Mouse (Mus musculus) heart, postnatal 0 days (tissue): ENCODE data around the gene Gm44965. TPM values are rescaled to one million over a fixed set of nuclear protein-coding genes. Genes with fewer than 3 reads are reported as not detected.

Experiments used
- ATAC-seq: fragments of 200-750 bp; cut with Nextera tagmentation; 2 replicates; pipeline ENCODE4 v1.8.0; 2017; ENCODE audit warnings: low read depth, moderate number of reproducible peaks, moderate library complexity; ENCODE audit not compliant: insufficient read depth
- DNase-seq: peaks from one replicate; pipeline ENCODE4 v3.0.0-alpha.2; 2016; ENCODE audit warnings: low spot score
- H3K27ac ChIP-seq: fragments of 300-500 bp; sonication (generic); 2 replicates; pipeline ENCODE4 v1.5.1; 2014; ENCODE audit warnings: low read depth, mild to moderate bottlenecking
- H3K27me3 ChIP-seq: fragments of 300-500 bp; sonication (generic); 2 replicates; pipeline ENCODE4 v1.6.1; 2014; ENCODE audit warnings: low read length, mixed read lengths; ENCODE audit not compliant: control insufficient read depth, insufficient read depth
- H3K36me3 ChIP-seq: fragments of 300-500 bp; sonication (generic); replicated peaks from 2 replicates; pipeline ENCODE4 v1.6.1; 2014; ENCODE audit warnings: low read length, mixed read lengths; ENCODE audit not compliant: control insufficient read depth, insufficient read depth
- H3K4me1 ChIP-seq: fragments of 300-500 bp; sonication (generic); 2 replicates; pipeline ENCODE4 v1.6.1; 2014; ENCODE audit warnings: antibody characterized with exemption; ENCODE audit not compliant: control insufficient read depth, insufficient read depth
- H3K4me2 ChIP-seq: fragments of 300-500 bp; sonication (generic); 2 replicates; pipeline ENCODE4 v1.6.1; 2014; ENCODE audit warnings: low read depth, mild to moderate bottlenecking, low read length, moderate library complexity
- H3K4me3 ChIP-seq: fragments of 300-500 bp; sonication (generic); 2 replicates; pipeline ENCODE4 v1.5.1; 2014; ENCODE audit warnings: low read depth, low read length
- H3K9ac ChIP-seq: fragments of 300-500 bp; sonication (generic); replicated peaks from 2 replicates; pipeline ENCODE4 v1.6.1; 2014; ENCODE audit warnings: low read depth, low read length, mixed read lengths
- H3K9me3 ChIP-seq: fragments of 300-500 bp; sonication (generic); replicated peaks from 2 replicates; pipeline ENCODE4 v1.6.1; 2016; ENCODE audit warnings: low read length; ENCODE audit not compliant: control insufficient read depth
- CTCF ChIP-seq: IDR thresholded peaks from 2 replicates; pipeline ENCODE4 v1.5.1; 2016; ENCODE audit warnings: antibody characterized with exemption, control low read depth, low read depth
- EP300 ChIP-seq: IDR thresholded peaks from 2 replicates; pipeline ENCODE4 v1.6.1; 2016; ENCODE audit warnings: antibody characterized with exemption, low read depth
- WGBS: fragments of 180-500 bp; shearing (Covaris S2); extraction: QIAGEN DNeasy Blood & Tissue Kit; methylation state at CpG from one replicate; pipeline ENCODE4 v1.1.7; 2014; 5-methylcytosine and 5-hydroxymethylcytosine counted together
- polyA plus RNA-seq: library from polyadenylated mRNA; unstranded; fragments of >200 nt; fragmentation: Nextera tagmentation; extraction: Ambion mirVana; gene quantifications from 2 replicates; pipeline ENCODE4 v1.2.1, GENCODE M21; 2015
- total RNA-seq: library from RNA; depleted of rRNA; stranded (reverse); fragments of >200 nt; gene quantifications from 2 replicates; pipeline ENCODE4 v1.2.3, GENCODE M21; 2014; ENCODE audit warnings: low replicate concordance

The Gm44965 gene
- total and polyA plus RNA-seq, 2 experiments from 2014 or later = not detected

GRCm38 (mm10) chr6:48628377-48628776, 34.6 kb downstream of the Gm44965 start:
- Histone ChIP-seq H3K4me2 (no peak overlapping the region), H3K9ac (no peak overlapping the region), H3K4me1 (peaks cover 20% of the 10 kb centered on the region), H3K36me3 (no peaks in the 10 kb centered on the region), H3K9me3 (no peaks in the 10 kb centered on the region), H3K27ac (no peak overlapping the region), H3K27me3 (peaks cover 15% of the 10 kb centered on the region), H3K4me3 (no peak overlapping the region)
- ATAC-seq (no peak), DNase-seq (no peak)
- 75% methylated on average over 3 of the region's 3 CpGs for WGBS
- TF ChIP-seq CTCF = no peak
- TF ChIP-seq EP300 = no peak

GRCm38 (mm10) chr6:48628808-48629660, 35.3 kb downstream of the Gm44965 start:
- Histone ChIP-seq H3K27ac (no peak overlapping the region), H3K4me3 (peak overlapping the region; percentile 47), H3K36me3 (no peaks in the 10 kb centered on the region), H3K9ac (0 out of 2 replicates have a peak overlapping the region, but pooled peaks have one; percentile 19), H3K27me3 (peaks cover 15% of the 10 kb centered on the region), H3K4me1 (peaks cover 20% of the 10 kb centered on the region), H3K4me2 (peak overlapping the region; percentile 76), H3K9me3 (no peaks in the 10 kb centered on the region)
- TF ChIP-seq CTCF (no peak), EP300 (no peak)
- WGBS = 16% methylated on average over 52 of the region's 54 CpGs
- peak; percentile 15; the same call in 1 of the 2 replicates for ATAC-seq
- DNase-seq = no peak

- peaks cover 20% of the 10 kb centered on the region for H3K4me1 ChIP-seq
- H3K27me3 ChIP-seq = peaks cover 15% of the 10 kb centered on the region
- peak overlapping the region; percentile 76 for H3K4me2 ChIP-seq
- peak; percentile 16; the same call in 1 of the 2 replicates for ATAC-seq
- DNase-seq = no peak
- TF ChIP-seq CTCF = no peak
- TF ChIP-seq EP300 = no peak
- H3K9me3 ChIP-seq = no peaks in the 10 kb centered on the region
- H3K27ac ChIP-seq = no peak overlapping the region
- H3K36me3 ChIP-seq = no peaks in the 10 kb centered on the region
- H3K9ac ChIP-seq = 0 out of 2 replicates have a peak overlapping the region, but pooled peaks have one; percentile 19
- H3K4me3 ChIP-seq = peak overlapping the region; percentile 47
- WGBS = 23% methylated on average over 13 of the region's 13 CpGs
These were observed 35.9 kb downstream of the Gm44965 start for GRCm38 (mm10) chr6:48629661-48630034.

GRCm38 (mm10) chr6:48630831-48631230, 37.1 kb downstream of the Gm44965 start:
- H3K4me2 ChIP-seq = no peak overlapping the region
- 82% methylated on average over 8 of the region's 8 CpGs for WGBS
- peaks cover 15% of the 10 kb centered on the region; the same call in 1 of the 2 replicates for H3K27me3 ChIP-seq
- peaks cover 20% of the 10 kb centered on the region for H3K4me1 ChIP-seq
- H3K9me3 ChIP-seq = no peaks in the 10 kb centered on the region
- ATAC-seq (no peak), DNase-seq (no peak)
- H3K9ac ChIP-seq = no peak overlapping the region
- H3K27ac ChIP-seq = no peak overlapping the region
- TF ChIP-seq CTCF (no peak), EP300 (no peak)
- H3K4me3 ChIP-seq = no peak overlapping the region
- no peaks in the 10 kb centered on the region for H3K36me3 ChIP-seq

GRCm38 (mm10) chr6:48635105-48635504, 41.4 kb downstream of the Gm44965 start:
- H3K36me3 ChIP-seq = no peaks in the 10 kb centered on the region
- ATAC-seq (no peak), DNase-seq (no peak)
- H3K9ac ChIP-seq = no peak overlapping the region
- H3K27me3 ChIP-seq = no peaks in the 10 kb centered on the region
- no peak overlapping the region for H3K4me2 ChIP-seq
- 90% methylated on average over 2 of the region's 2 CpGs for WGBS
- H3K4me3 ChIP-seq = no peak overlapping the region
- H3K27ac ChIP-seq = no peak overlapping the region
- no peaks in the 10 kb centered on the region for H3K9me3 ChIP-seq
- TF ChIP-seq EP300 (no peak), CTCF (no peak)
- H3K4me1 ChIP-seq = peaks cover 9% of the 10 kb centered on the region; the same call in 1 of the 2 replicates
